Mouse (Mus musculus) G1E (cell line): ENCODE results near the gene Sppl2b. TPM values are rescaled to one million over a fixed set of nuclear protein-coding genes. Genes with fewer than 3 reads are reported as not detected.

Source experiments
- ATAC-seq: 2 replicates; pipeline ENCODE4 v1.8.0; 2016; ENCODE audit warnings: mild to moderate bottlenecking; ENCODE audit not compliant: insufficient number of reproducible peaks, poor library complexity, low FRiP score, severe bottlenecking; ENCODE audit errors: extremely low read depth
- DNase-seq: peaks from one replicate; pipeline ENCODE4 v3.0.0; 2012; ENCODE audit warnings: low spot score
- H3K27me3 ChIP-seq: 2 replicates; pipeline ENCODE4 v1.6.1; 2012; ENCODE audit warnings: mild to moderate bottlenecking, low read length, inconsistent platforms; ENCODE audit not compliant: insufficient read depth
- H3K36me3 ChIP-seq: replicated peaks from 2 replicates; pipeline ENCODE3; 2012; ENCODE audit warnings: mild to moderate bottlenecking, inconsistent platforms
- H3K4me1 ChIP-seq: 2 replicates; pipeline ENCODE4 v1.6.1; 2012; ENCODE audit warnings: low read depth, low read length, inconsistent platforms, mixed read lengths; ENCODE audit not compliant: insufficient read depth
- H3K4me3 ChIP-seq: 2 replicates; pipeline ENCODE4 v1.5.1; 2012; ENCODE audit warnings: low read depth, mild to moderate bottlenecking, inconsistent platforms, low read length, moderate library complexity, mixed read lengths
- H3K9me3 ChIP-seq: replicated peaks from 2 replicates; pipeline ENCODE4 v1.6.1; 2012; ENCODE audit warnings: inconsistent platforms
- CTCF ChIP-seq: IDR thresholded peaks from 2 replicates; pipeline ENCODE4 v1.5.1; 2012; ENCODE audit warnings: low read depth, low read length, inconsistent platforms, mixed read lengths
- GATA1 ChIP-seq: IDR thresholded peaks from 2 replicates; pipeline ENCODE4 v1.6.1; 2012; ENCODE audit warnings: borderline replicate concordance, low read length, inconsistent platforms, mixed read lengths
- GATA2 ChIP-seq: IDR thresholded peaks from 2 replicates; pipeline ENCODE4 v1.6.1; 2012; ENCODE audit warnings: low read depth, low read length, inconsistent platforms, borderline replicate concordance
- POLR2AphosphoS5 ChIP-seq: IDR thresholded peaks from 2 replicates; pipeline ENCODE4 v1.6.1; 2012; ENCODE audit warnings: low read depth, low read length, inconsistent platforms; ENCODE audit not compliant: insufficient replicate concordance
- TAL1 ChIP-seq: conservative IDR thresholded peaks from 2 replicates; pipeline ENCODE4 v1.6.1; 2012; ENCODE audit warnings: low read depth, low read length, inconsistent platforms, mixed read lengths
- polyA plus RNA-seq: library from polyadenylated mRNA; stranded (reverse); fragments of >175 nt; gene quantifications from 2 replicates; pipeline ENCODE4 v1.2.3, GENCODE M21; 2012
- total RNA-seq, 2 experiments: library from RNA; stranded (forward) in 1 of 2; stranded (reverse) in 1 of 2; fragments of 200-1000 nt in 1 of 2; fragments of >200 nt in 1 of 2; fragmentation: Nextera tagmentation in 1 of 2; gene quantifications; 2 replicates each; pipeline ENCODE4 v1.2.3; 2014 to 2017

Gene Sppl2b
- total and polyA plus RNA-seq, 3 experiments, result 18.0 to 76.6 (median 55.1) TPM

- DNase-seq (no peak), ATAC-seq (no peak)
- Histone ChIP-seq H3K4me1 (peaks cover 21% of the 10 kb centered on the region), H3K4me3 (no peak overlapping the region), H3K9me3 (no peaks in the 10 kb centered on the region; the same call in 1 of the 2 replicates), H3K36me3 (no peaks in the 10 kb centered on the region), H3K27me3 (peaks cover 74% of the 10 kb centered on the region)
- TF ChIP-seq TAL1 (no peak), CTCF (no peak), GATA2 (no peak), GATA1 (no peak), POLR2AphosphoS5 (no peak)
Measured at GRCm38 (mm10) chr10:80915260-80915659, 60.2 kb downstream of the Sppl2b start.

DNA sequence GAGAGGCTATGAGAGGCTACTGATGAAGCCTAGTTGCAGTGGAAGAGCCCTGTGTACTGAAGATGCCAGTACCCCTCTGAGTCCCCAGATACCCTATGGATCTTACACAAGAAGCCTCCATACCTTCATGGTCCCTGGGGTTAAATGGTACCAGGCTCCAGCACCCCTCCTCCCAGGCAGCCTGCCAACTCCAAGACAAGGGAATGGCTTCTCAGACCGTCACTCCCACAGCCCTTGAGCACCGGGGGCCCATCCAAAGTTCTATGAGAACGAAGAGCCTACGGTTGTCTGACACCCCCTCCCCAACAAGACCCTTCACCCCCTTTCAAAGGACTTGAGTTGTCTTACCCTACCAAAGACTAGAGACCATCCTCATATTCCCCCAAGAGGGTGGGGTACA, 60.7 kb downstream of the Sppl2b start:
- Histone ChIP-seq H3K36me3 (no peaks in the 10 kb centered on the region), H3K4me3 (no peak overlapping the region), H3K27me3 (peaks cover 72% of the 10 kb centered on the region), H3K9me3 (no peaks in the 10 kb centered on the region; the same call in 1 of the 2 replicates), H3K4me1 (peaks cover 21% of the 10 kb centered on the region)
- ATAC-seq (no peak), DNase-seq (no peak)
- TF ChIP-seq TAL1, result no peak
- TF ChIP-seq POLR2AphosphoS5, result no peak
- no peak for TF ChIP-seq CTCF
- TF ChIP-seq GATA2, result no peak
- TF ChIP-seq GATA1, result no peak

GRCm38 (mm10) chr10:80917336-80917778, 62.3 kb downstream of the Sppl2b start:
- peaks cover 21% of the 10 kb centered on the region for H3K4me1 ChIP-seq
- no peaks in the 10 kb centered on the region for H3K36me3 ChIP-seq
- peaks cover 69% of the 10 kb centered on the region for H3K27me3 ChIP-seq
- peak overlapping the region; percentile 51 for H3K4me3 ChIP-seq
- ATAC-seq (no peak), DNase-seq (no peak)
- TF ChIP-seq CTCF (no peak), POLR2AphosphoS5 (no peak), TAL1 (no peak), GATA2 (no peak), GATA1 (no peak)
- no peaks in the 10 kb centered on the region; the same call in 1 of the 2 replicates for H3K9me3 ChIP-seq

- Histone ChIP-seq H3K4me3 (peak within 1 kb of the TSS; percentile 51), H3K9me3 (no peaks in the 10 kb centered on the region; the same call in 1 of the 2 replicates), H3K4me1 (peaks cover 21% of the 10 kb centered on the region), H3K27me3 (peaks cover 65% of the 10 kb centered on the region), H3K36me3 (no peaks in the 10 kb centered on the region)
- no peak for DNase-seq
- TF ChIP-seq POLR2AphosphoS5 (no peak), GATA2 (no peak), TAL1 (no peak), CTCF (no peak), GATA1 (no peak)
- ATAC-seq, result no peak
Measured at GRCm38 (mm10) chr10:80917779-80918434, 62.8 kb downstream of the Sppl2b start, which contains the start of gene Lmnb2. Gene Lmnb2, minus strand, starts transcription at chr10:80918245.

Other genes starting within 250 kb of the Sppl2b start
Only the 20 nearest of the 25 such genes appear.
- gene Btbd2, start 198.2 kb upstream of the Sppl2b start, total RNA-seq (2014; fragmentation: Nextera tagmentation), result 11.1 and 19.7 TPM in 2 replicates
- 17.9 and 19.2 TPM in 2 replicates for gene Btbd2, start 198.2 kb upstream of the Sppl2b start, total RNA-seq (2017)
- gene Btbd2, start 198.2 kb upstream of the Sppl2b start, polyA plus RNA-seq, result 96.3 and 102 TPM in 2 replicates
- gene Mknk2, start 177.2 kb upstream of the Sppl2b start, total RNA-seq (2014; fragmentation: Nextera tagmentation), result 127 and 140 TPM in 2 replicates
- 70.4 and 72.2 TPM in 2 replicates for gene Mknk2, start 177.2 kb upstream of the Sppl2b start, total RNA-seq (2017)
- 455 and 521 TPM in 2 replicates for gene Mknk2, start 177.2 kb upstream of the Sppl2b start, polyA plus RNA-seq
- 44.4 and 52.8 TPM in 2 replicates for gene Mob3a, start 153.3 kb upstream of the Sppl2b start, total RNA-seq (2014; fragmentation: Nextera tagmentation)
- gene Mob3a, start 153.3 kb upstream of the Sppl2b start, total RNA-seq (2017), result 53.8 and 61.8 TPM in 2 replicates
- 45.8 and 54.2 TPM in 2 replicates for gene Mob3a, start 153.3 kb upstream of the Sppl2b start, polyA plus RNA-seq
- 2.3 and 7.4 TPM in 2 replicates for gene Izumo4, start 153.1 kb upstream of the Sppl2b start, total RNA-seq (2014; fragmentation: Nextera tagmentation)
- gene Izumo4, start 153.1 kb upstream of the Sppl2b start, total RNA-seq (2017), result 5.9 and 10.3 TPM in 2 replicates
- gene Izumo4, start 153.1 kb upstream of the Sppl2b start, polyA plus RNA-seq, result 7.5 and 8.2 TPM in 2 replicates
- gene Ap3d1, start 113.0 kb upstream of the Sppl2b start, total RNA-seq (2014; fragmentation: Nextera tagmentation), result 121 and 133 TPM in 2 replicates
- 72.3 and 88.3 TPM in 2 replicates for gene Ap3d1, start 113.0 kb upstream of the Sppl2b start, total RNA-seq (2017)
- 37.4 and 39.4 TPM in 2 replicates for gene Ap3d1, start 113.0 kb upstream of the Sppl2b start, polyA plus RNA-seq
- 95.3 and 105 TPM in 2 replicates for gene Dot1l, start 100.1 kb upstream of the Sppl2b start, total RNA-seq (2014; fragmentation: Nextera tagmentation)
- 8.7 and 9.0 TPM in 2 replicates for gene Dot1l, start 100.1 kb upstream of the Sppl2b start, total RNA-seq (2017)
- gene Dot1l, start 100.1 kb upstream of the Sppl2b start, polyA plus RNA-seq, result 118 and 121 TPM in 2 replicates
- 142 and 172 TPM in 2 replicates for gene Sf3a2, start 57.1 kb upstream of the Sppl2b start, total RNA-seq (2014; fragmentation: Nextera tagmentation)
- gene Sf3a2, start 57.1 kb upstream of the Sppl2b start, total RNA-seq (2017), result 8.7 and 9.9 TPM in 2 replicates
- 652 and 920 TPM in 2 replicates for gene Sf3a2, start 57.1 kb upstream of the Sppl2b start, polyA plus RNA-seq
- 122 and 192 TPM in 2 replicates for gene Plekhj1, start 56.6 kb upstream of the Sppl2b start, total RNA-seq (2014; fragmentation: Nextera tagmentation)
- 58.1 and 68.0 TPM in 2 replicates for gene Plekhj1, start 56.6 kb upstream of the Sppl2b start, total RNA-seq (2017)
- 285 and 325 TPM in 2 replicates for gene Plekhj1, start 56.6 kb upstream of the Sppl2b start, polyA plus RNA-seq
- gene Amh, start 50.0 kb upstream of the Sppl2b start, total RNA-seq (2014; fragmentation: Nextera tagmentation), result 1.7 and 1.8 TPM in 2 replicates
- 0.17 and 0.27 TPM in 2 replicates for gene Amh, start 50.0 kb upstream of the Sppl2b start, total RNA-seq (2017)
- gene Amh, start 50.0 kb upstream of the Sppl2b start, polyA plus RNA-seq, result 1.6 and 1.8 TPM in 2 replicates
- not detected in 2 replicates for gene Jsrp1, start 41.8 kb upstream of the Sppl2b start, total RNA-seq (2014; fragmentation: Nextera tagmentation)
- gene Jsrp1, start 41.8 kb upstream of the Sppl2b start, total RNA-seq (2017), result not detected in 2 replicates
- 0.07 and 0.09 TPM in 2 replicates for gene Jsrp1, start 41.8 kb upstream of the Sppl2b start, polyA plus RNA-seq
- gene Oaz1, start 28.6 kb upstream of the Sppl2b start, total RNA-seq (2014; fragmentation: Nextera tagmentation), result 310 and 444 TPM in 2 replicates
- gene Oaz1, start 28.6 kb upstream of the Sppl2b start, total RNA-seq (2017), result 228 and 347 TPM in 2 replicates
- 1,655 and 2,091 TPM in 2 replicates for gene Oaz1, start 28.6 kb upstream of the Sppl2b start, polyA plus RNA-seq
- gene Lingo3, start 11.2 kb upstream of the Sppl2b start, total RNA-seq (2014; fragmentation: Nextera tagmentation), result not detected in 2 replicates
- 0.05 and 0.06 TPM in 2 replicates for gene Lingo3, start 11.2 kb upstream of the Sppl2b start, total RNA-seq (2017)
- gene Lingo3, start 11.2 kb upstream of the Sppl2b start, polyA plus RNA-seq, result not detected in 2 replicates
- 51.2 and 53.5 TPM in 2 replicates for gene Lsm7, start 66 bp upstream of the Sppl2b start, total RNA-seq (2014; fragmentation: Nextera tagmentation)
- gene Lsm7, start 66 bp upstream of the Sppl2b start, total RNA-seq (2017), result 282 and 373 TPM in 2 replicates
- 226 and 269 TPM in 2 replicates for gene Lsm7, start 66 bp upstream of the Sppl2b start, polyA plus RNA-seq
- not detected in 2 replicates for gene Tmprss9, start 16.6 kb downstream of the Sppl2b start, total RNA-seq (2014; fragmentation: Nextera tagmentation)
- gene Tmprss9, start 16.6 kb downstream of the Sppl2b start, total RNA-seq (2017), result 0.05 and 0.06 TPM in 2 replicates
- 0.02 TPM in 1 of 2 replicates, not detected in the other for gene Tmprss9, start 16.6 kb downstream of the Sppl2b start, polyA plus RNA-seq
- 34.0 and 51.2 TPM in 2 replicates for gene Timm13, start 45.7 kb downstream of the Sppl2b start, total RNA-seq (2014; fragmentation: Nextera tagmentation)
- 70.4 and 75.5 TPM in 2 replicates for gene Timm13, start 45.7 kb downstream of the Sppl2b start, total RNA-seq (2017)
- gene Timm13, start 45.7 kb downstream of the Sppl2b start, polyA plus RNA-seq, result 295 and 345 TPM in 2 replicates
- gene Lmnb2, start 63.0 kb downstream of the Sppl2b start, total RNA-seq (2014; fragmentation: Nextera tagmentation), result 3.0 and 3.1 TPM in 2 replicates
- gene Lmnb2, start 63.0 kb downstream of the Sppl2b start, total RNA-seq (2017), result 4.8 and 5.5 TPM in 2 replicates
- 10.2 and 11.9 TPM in 2 replicates for gene Lmnb2, start 63.0 kb downstream of the Sppl2b start, polyA plus RNA-seq
- 2.1 and 5.7 TPM in 2 replicates for gene Gadd45b, start 74.8 kb downstream of the Sppl2b start, total RNA-seq (2014; fragmentation: Nextera tagmentation)
- 1.1 and 1.9 TPM in 2 replicates for gene Gadd45b, start 74.8 kb downstream of the Sppl2b start, total RNA-seq (2017)
- gene Gadd45b, start 74.8 kb downstream of the Sppl2b start, polyA plus RNA-seq, result 2.8 and 3.7 TPM in 2 replicates
- gene Gng7, start 159.7 kb downstream of the Sppl2b start, total RNA-seq (2014; fragmentation: Nextera tagmentation), result 0.90 and 1.7 TPM in 2 replicates
- gene Gng7, start 159.7 kb downstream of the Sppl2b start, total RNA-seq (2017), result 0.33 and 0.58 TPM in 2 replicates
- 0.65 and 0.87 TPM in 2 replicates for gene Gng7, start 159.7 kb downstream of the Sppl2b start, polyA plus RNA-seq
- not detected in 2 replicates for gene Diras1, start 170.4 kb downstream of the Sppl2b start, total RNA-seq (2014; fragmentation: Nextera tagmentation)
- 0.44 TPM in 1 of 2 replicates, not detected in the other for gene Diras1, start 170.4 kb downstream of the Sppl2b start, total RNA-seq (2017)
- 0.02 TPM in 1 of 2 replicates, not detected in the other for gene Diras1, start 170.4 kb downstream of the Sppl2b start, polyA plus RNA-seq
- 2.8 and 3.4 TPM in 2 replicates for gene Slc39a3, start 182.2 kb downstream of the Sppl2b start, total RNA-seq (2014; fragmentation: Nextera tagmentation)
- 7.4 and 9.9 TPM in 2 replicates for gene Slc39a3, start 182.2 kb downstream of the Sppl2b start, total RNA-seq (2017)
- 8.2 and 9.6 TPM in 2 replicates for gene Slc39a3, start 182.2 kb downstream of the Sppl2b start, polyA plus RNA-seq